15 mouse cellular contexts compared by ENCODE assay signal in genomic region chr15:69588084-69588483, GRCm38 (mm10).
DNase-seq lines count a peak whose midpoint lies in the region; ATAC-seq and TF ChIP-seq lines count a peak whose summit lies in the region.
"Had no signal": no experiment of that assay in that cellular context is flagged by ENCODE, and none has a peak within 500 bp of the region (broad histone marks: within the 10 kb centered on the region; RNA-seq: fewer than 3 reads in every experiment).

No protein-coding gene starts in this region.

- no peak overlapping the region for H3K4me3 ChIP-seq in kidney, embryonic 15.5 days (replicated peaks)
- no peak overlapping the region for H3K4me3 ChIP-seq in kidney, adult 2 months (ENCODE audit: insufficient read depth, low read depth, low read length)
- H3K4me3 ChIP-seq: gastrocnemius, adult 2 months; heart, adult 2 months; limb, embryonic 10.5 days had no signal

- peak; percentile 0 to 2 for DNase-seq in adrenal gland, postnatal 36 days
- DNase-seq in adrenal gland, postnatal 10 days = no peak
- DNase-seq in kidney, adult 2 months = no peak
- DNase-seq in forelimb bud, embryonic 11.5 days (ENCODE audit: low read depth, low spot score) = peak; percentile 2
- DNase-seq in retina, embryonic 14.5 days (ENCODE audit: low spot score) = peak; percentile 55
- DNase-seq in yolk sac, embryonic 10.5 days (ENCODE audit: low spot score) = no peak
- no peak for DNase-seq in right cerebral cortex, postnatal 14 days
- DNase-seq: adrenal gland, postnatal 25 days; gastrocnemius, adult 2 months; heart, adult 2 months; layer of hippocampus, postnatal 36 days; lung, postnatal 10 days had no signal

- H3K27me3 ChIP-seq in kidney, embryonic 15.5 days = no peaks in the 10 kb centered on the region
- H3K27me3 ChIP-seq in kidney, adult 2 months (replicated peaks; ENCODE audit: control insufficient read depth, insufficient read depth, low read length) = no peaks in the 10 kb centered on the region

- ATAC-seq in kidney, embryonic 15.5 days (replicated peaks; ENCODE audit: low FRiP score) = 0 out of 2 replicates have a peak, but pooled peaks have one; percentile 33

- no peak for TF ChIP-seq CTCF in kidney, adult 2 months (conservative IDR thresholded peaks at IDR 0.05; ENCODE audit: insufficient read depth, insufficient read length, low read depth, low read length)

- no peaks in the 10 kb centered on the region for H3K9me3 ChIP-seq in kidney, embryonic 15.5 days (replicated peaks)
- H3K9me3 ChIP-seq: limb, embryonic 10.5 days had no signal

- 30% methylated on average over 5 of the region's 5 CpGs for WGBS in kidney, embryonic 15.5 days
- 32% methylated on average over 5 of the region's 5 CpGs for WGBS in kidney, adult 2 months

- TF ChIP-seq POLR2A in kidney, adult 2 months (IDR thresholded peaks at IDR 0.05; ENCODE audit: low read depth, low read length) = no peak

- H3K9ac ChIP-seq in kidney, embryonic 15.5 days = no peak overlapping the region
- H3K9ac ChIP-seq: liver, embryonic 14.5 days had no signal

- H3K36me3 ChIP-seq in kidney, embryonic 15.5 days = no peaks in the 10 kb centered on the region
- H3K36me3 ChIP-seq in kidney, adult 2 months (ENCODE audit: control insufficient read depth, insufficient read depth, low read length) = no peaks in the 10 kb centered on the region
- H3K36me3 ChIP-seq: limb, embryonic 10.5 days had no signal

- no peak overlapping the region for H3K27ac ChIP-seq in kidney, embryonic 15.5 days
- no peak overlapping the region for H3K27ac ChIP-seq in kidney, adult 2 months (ENCODE audit: insufficient read depth, low read depth, low read length)
- H3K27ac ChIP-seq: gastrocnemius, adult 2 months; heart, adult 2 months; limb, embryonic 10.5 days; liver, embryonic 14.5 days had no signal

- H3K4me1 ChIP-seq in kidney, embryonic 15.5 days = no peaks in the 10 kb centered on the region
- no peaks in the 10 kb centered on the region for H3K4me1 ChIP-seq in kidney, adult 2 months (ENCODE audit: control insufficient read depth, insufficient read depth, low read length)
- H3K4me1 ChIP-seq: limb, embryonic 10.5 days had no signal

- no peak overlapping the region for H3K4me2 ChIP-seq in kidney, embryonic 15.5 days

Comparison
In these comparisons a context has a peak if more than half of its experiments do, and no peak if none do; other contexts are left out.
1. DNase-seq: peak in adrenal gland, postnatal 36 days (2 of 2), forelimb bud, embryonic 11.5 days (single experiment) and retina, embryonic 14.5 days (single experiment); none in adrenal gland, postnatal 10 days (single experiment), kidney, adult 2 months (single experiment), yolk sac, embryonic 10.5 days (single experiment) and right cerebral cortex, postnatal 14 days (single experiment).